Mouse (Mus musculus) layer of hippocampus, adult 6 months (tissue): ENCODE data around the gene Ccl19. TPM values are rescaled to one million over a fixed set of nuclear protein-coding genes. Genes with fewer than 3 reads are reported as not detected.

Source experiments
- long read RNA-seq, 2 experiments: library from polyadenylated mRNA; unstranded; transcript quantifications; one replicate each; pipeline ENCODE4 v2.0.0; 2019 to 2020
- polyA plus RNA-seq: library from polyadenylated mRNA; unstranded; fragments of <200 nt; fragmentation: Nextera tagmentation; gene quantifications from 2 replicates; pipeline ENCODE4 v1.2.3, GENCODE M21; 2021

The Ccl19 gene
- polyA plus RNA-seq = 1.3 and 1.5 TPM in 2 replicates
- long read RNA-seq, experiment 1, partial matches to known transcripts = 0 of 1 reads
- long read RNA-seq, experiment 1, other reads (novel, unspliced or antisense) = 0 of 1 reads
- long read RNA-seq, experiment 2 = 0 reads

DNA sequence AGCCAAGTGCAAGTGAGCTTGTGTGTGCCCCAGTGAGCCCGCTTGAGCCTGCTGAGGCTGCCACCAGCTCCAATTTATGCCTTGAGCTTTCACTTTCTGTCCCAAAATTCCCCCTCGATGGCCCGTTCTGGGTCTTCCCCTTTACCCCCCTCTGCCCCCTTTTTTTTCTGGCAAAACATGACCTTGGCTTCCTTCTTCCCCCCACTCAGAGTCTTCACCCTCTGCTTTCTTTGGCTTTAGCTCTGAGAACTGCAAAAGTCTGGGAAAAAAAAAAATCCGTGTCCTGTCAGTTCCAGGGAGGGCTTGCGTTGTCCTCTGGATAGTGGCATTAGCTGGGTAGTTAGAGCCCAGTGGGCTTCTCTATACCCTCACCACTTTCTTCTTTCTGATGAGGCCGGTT, at the start of gene Ccl19:
TSS of gene Ccl19 (minus strand) at position 101 of the 400 bp plus-strand sequence.

GRCm38 (mm10) chr4:42773893-42774292, 17.5 kb upstream of the Ccl19 start, which contains the start of gene Ccl21a:
Ccl21a (minus strand) TSS chr4:42773993.

GRCm38 (mm10) chr4:42735245-42735644, 21.1 kb downstream of the Ccl19 start, which contains the start of gene 4930578G10Rik:
4930578G10Rik (plus strand) TSS chr4:42735545.

Other genes with a start within 250 kb of the Ccl19 start
- 0.31 TPM in 1 of 2 replicates, not detected in the other for gene Fam205a2, start 228.4 kb downstream of the Ccl19 start, polyA plus RNA-seq
- not detected in 2 replicates for gene Gm10591, start 144.4 kb downstream of the Ccl19 start, polyA plus RNA-seq
- gene Gm2564, start 126.9 kb downstream of the Ccl19 start, polyA plus RNA-seq = 0.55 and 0.89 TPM in 2 replicates
- gene Ccl27b, start 101.3 kb downstream of the Ccl19 start, polyA plus RNA-seq = not detected in 2 replicates
- 0.44 and 0.49 TPM in 2 replicates for gene Il11ra2, start 94.7 kb downstream of the Ccl19 start, polyA plus RNA-seq
- gene 4930578G10Rik, start 21.0 kb downstream of the Ccl19 start, polyA plus RNA-seq = not detected in 2 replicates
- 0.19 and 0.38 TPM in 2 replicates for gene Ccl21a, start 17.4 kb upstream of the Ccl19 start, polyA plus RNA-seq
- gene Fam205a1, start 97.3 kb upstream of the Ccl19 start, polyA plus RNA-seq = 0.04 TPM in 1 of 2 replicates, not detected in the other
- 0.64 TPM in 2 replicates for gene Gm12394, start 100.2 kb upstream of the Ccl19 start, polyA plus RNA-seq
- 1.2 and 1.3 TPM in 2 replicates for gene Fam205c, start 117.7 kb upstream of the Ccl19 start, polyA plus RNA-seq
- 32.3 and 41.2 TPM in 2 replicates for gene Phf24, start 160.1 kb upstream of the Ccl19 start, polyA plus RNA-seq
- gene Dnajb5, start 193.2 kb upstream of the Ccl19 start, polyA plus RNA-seq = 27.5 and 37.2 TPM in 2 replicates
- 0.15 and 0.26 TPM in 2 replicates for gene 1700022I11Rik, start 213.0 kb upstream of the Ccl19 start, polyA plus RNA-seq
- gene Vcp, start 243.9 kb upstream of the Ccl19 start, polyA plus RNA-seq = 183 and 188 TPM in 2 replicates